Mouse (Mus musculus): ENCODE measurements at regions not wholly inside any gene's neighbourhood (a gene's known extent, or its start where the extent isn't known, plus 50 kb on each side); places are given as distances from the start of the nearest gene placed in this dataset.

DNA sequence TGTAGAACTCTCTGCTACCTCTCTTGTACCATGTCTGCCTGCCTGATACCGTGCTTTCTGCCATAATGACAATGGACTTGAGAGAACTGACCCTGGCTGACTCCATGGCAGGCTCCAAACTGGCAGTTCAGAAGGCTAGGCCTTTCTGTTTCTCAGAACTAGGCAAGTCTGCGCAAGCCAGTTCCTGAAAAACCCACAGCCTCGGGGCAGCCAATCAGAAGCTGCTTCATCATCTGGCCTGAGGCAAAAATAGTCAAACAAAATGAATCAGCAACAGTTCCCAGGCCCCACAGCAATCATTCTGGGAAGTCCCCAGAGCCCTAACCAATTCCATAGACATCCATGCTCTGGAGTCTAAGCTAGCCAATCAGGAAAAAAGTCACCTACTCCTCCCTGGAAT, 284.5 kb downstream of the Olfr1505 start:
- DNase-seq = no peak

DNA sequence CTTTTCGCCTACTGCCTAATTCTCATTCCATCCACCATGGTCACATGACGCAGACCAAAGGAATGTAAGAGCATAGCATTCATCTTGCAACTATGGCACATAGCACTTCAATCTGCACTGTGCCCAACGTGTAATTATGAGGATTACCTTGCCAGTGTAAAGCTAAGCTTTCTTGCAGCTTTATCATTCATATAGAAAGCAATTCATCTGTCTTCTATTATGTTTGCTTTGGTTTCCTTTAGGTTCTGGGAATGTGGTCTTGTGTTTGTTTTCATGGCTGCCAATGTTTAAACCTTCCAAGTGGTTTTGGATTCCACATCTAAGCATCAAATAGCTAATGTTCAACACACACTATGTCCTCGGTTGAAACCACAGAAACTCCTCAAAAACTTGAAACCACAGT, 307.2 kb downstream of the Olfr1505 start:
- DNase-seq = no peak

GRCm38 (mm10) chr19:14225061-14225696, 311.8 kb downstream of the Olfr1505 start:
- no peak for DNase-seq

DNA sequence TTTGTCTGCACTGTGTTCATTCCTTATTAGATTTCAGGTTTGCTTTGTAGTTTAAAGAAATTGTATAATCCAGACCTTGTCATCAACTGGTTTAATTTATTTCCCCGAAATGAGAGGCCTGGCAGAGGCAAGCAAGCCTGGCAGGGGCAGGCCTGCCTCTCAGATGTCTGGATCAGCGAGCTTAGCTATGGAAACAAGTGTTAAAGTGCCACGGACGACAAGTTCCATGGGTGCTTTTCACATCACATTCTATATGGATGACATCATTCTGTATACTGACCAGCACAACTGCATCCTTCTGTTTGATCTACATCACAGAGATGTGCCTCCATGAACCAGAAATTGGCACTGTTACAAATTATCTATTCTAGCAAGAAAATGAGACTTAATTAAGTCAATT, 312.5 kb downstream of the Olfr1505 start:
- DNase-seq = no peak

GRCm38 (mm10) chr19:14226521-14226920, 313.2 kb downstream of the Olfr1505 start:
- no peak for DNase-seq

DNA sequence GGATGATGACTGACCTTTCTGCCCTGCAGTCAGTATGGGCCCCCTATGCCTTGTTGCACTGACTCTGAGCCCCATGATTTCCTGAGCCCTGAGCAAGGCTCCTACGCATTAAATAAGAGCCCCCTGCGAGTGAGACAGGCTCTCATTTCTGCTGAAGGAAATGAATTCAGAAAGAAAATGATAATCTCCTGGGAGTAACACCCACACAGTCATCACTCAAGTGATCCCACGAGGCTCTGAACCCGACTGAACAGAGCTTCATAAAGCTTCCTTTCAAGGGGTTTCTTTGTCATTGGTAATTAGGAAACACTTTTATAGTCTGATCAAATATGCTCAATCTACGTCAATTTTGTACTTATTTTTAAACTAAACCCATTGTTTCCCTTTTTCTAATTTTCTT, 330.2 kb downstream of the Olfr1505 start:
- DNase-seq = no peak

GRCm38 (mm10) chr19:14246973-14247614, 333.8 kb downstream of the Olfr1505 start:
- no peak for DNase-seq

GRCm38 (mm10) chr19:14247979-14248378, 334.6 kb downstream of the Olfr1505 start:
- peak; percentile 40 for DNase-seq

DNA sequence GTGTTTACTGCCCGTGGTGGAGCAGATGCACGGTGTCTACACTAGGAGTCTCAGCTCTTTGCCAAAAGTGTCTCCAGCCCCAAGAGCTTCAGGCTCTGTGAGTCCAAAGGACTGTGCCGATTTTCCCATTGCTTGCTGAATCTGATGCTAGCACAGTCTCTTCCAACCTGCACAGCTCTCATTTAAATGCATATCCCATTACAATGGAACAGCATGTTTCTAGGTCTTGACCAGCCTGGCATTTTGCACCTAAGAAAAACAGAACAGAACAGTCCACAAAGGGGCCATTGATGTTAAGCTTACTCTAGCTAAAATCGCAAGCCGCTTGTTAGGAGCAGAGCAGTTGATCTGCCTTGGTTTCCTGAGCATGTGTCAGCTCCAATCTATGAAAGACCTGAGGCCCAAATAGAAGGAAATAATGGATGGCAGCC, 339.2 kb downstream of the Tle4 start:
- no peak for DNase-seq

DNA sequence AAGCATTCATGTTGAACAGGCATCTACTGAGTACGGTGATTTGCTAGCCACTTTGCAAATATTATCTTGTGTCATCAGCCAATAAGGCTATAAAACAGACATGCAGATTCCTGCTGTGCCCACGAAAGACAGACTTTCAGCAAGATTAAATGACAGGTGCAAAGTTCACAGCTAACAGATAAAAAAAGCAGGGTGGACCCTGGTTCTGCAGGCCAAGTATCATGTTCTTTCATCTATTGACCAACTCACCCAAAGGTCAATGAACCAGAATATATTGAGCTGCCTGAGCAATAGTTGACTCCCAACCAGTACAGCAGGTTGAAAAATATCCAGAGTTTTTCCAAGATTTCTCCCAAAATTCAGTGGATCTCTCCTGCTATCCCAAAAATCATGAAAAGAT, 338.6 kb downstream of the Tle4 start:
- peak; percentile 8 for DNase-seq

DNA sequence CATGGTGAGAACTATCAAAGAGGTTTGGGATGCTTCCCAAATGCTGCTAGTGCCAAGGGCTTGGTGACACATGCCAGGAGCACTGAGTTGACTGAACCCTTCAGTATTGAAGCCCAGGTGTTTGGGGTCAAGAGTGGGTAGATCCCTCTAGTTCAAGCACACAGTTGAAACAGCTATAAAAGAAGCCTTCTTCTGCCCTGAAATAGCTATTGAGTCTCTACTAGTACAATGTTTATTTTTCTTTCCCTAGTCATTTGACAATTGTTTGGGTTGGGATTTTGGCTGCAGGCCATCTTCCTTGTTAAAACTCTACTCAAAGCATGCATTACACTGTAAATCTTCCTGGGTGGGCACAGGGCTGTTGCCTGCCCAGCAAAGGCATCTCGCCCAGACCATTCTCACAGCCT, 308.5 kb downstream of the Tle4 start:
- DNase-seq = no peak

DNA sequence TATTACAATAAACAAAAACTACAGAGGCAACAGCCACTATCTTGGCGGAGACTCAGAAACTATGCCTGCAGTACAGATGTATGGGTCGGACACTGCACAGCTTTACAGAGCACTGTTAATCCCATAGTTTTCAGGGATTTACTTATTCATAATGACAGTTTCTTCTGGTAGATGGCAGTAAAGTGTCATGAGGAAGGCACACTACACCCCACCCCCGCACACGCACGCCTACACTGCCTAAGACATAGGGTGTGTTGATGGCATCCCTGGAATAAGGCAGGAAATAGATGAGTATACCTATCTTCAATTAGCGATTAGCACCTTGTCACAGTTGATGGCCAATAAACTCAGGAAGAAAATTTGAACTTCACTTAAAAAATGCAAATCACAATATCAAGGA, 306.9 kb downstream of the Tle4 start:
- no peak for DNase-seq

- DNase-seq = no peak
Measured at GRCm38 (mm10) chr19:14293172-14293571, 304.7 kb downstream of the Tle4 start.

DNA sequence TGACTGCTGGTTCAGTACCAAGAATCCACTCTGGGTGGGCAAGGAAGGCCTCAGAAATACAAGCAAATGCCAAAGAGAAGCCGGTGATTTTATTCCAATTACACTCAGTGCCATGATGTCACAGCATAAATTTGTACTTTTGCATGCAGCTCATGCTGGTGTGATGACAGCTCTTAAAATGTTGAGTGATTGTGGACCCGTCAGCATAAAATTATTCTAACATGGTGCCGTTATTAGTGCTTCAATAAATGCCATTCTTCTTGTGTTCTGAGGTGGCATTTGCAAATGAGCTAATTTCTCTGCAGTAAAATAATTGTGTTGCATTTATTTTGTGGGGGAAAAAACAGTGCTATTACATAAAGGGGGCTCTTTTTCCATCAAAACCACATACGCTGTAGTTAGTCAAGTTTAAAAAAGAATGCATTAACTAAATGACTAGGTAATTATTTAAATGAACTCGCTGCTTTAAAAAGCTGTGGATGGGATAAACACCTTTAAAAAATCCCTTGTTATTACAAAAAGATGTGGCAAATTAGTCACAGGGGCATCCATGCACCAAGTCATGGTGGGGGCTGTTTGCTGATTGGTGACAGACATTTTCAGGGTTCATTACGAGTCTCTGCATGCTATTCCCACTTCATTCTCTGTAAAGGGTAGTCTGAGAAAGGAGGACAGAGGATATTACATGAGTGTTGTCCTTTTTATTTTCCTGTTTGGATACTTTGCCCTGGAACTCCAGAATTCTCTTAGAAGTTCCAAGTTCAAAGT, 296.5 kb downstream of the Tle4 start:
- no peak for DNase-seq

GRCm38 (mm10) chr19:14314301-14314700, 283.6 kb downstream of the Tle4 start:
- DNase-seq = no peak

- no peak for DNase-seq
Measured at GRCm38 (mm10) chr19:14319677-14320191, 278.1 kb downstream of the Tle4 start.

DNA sequence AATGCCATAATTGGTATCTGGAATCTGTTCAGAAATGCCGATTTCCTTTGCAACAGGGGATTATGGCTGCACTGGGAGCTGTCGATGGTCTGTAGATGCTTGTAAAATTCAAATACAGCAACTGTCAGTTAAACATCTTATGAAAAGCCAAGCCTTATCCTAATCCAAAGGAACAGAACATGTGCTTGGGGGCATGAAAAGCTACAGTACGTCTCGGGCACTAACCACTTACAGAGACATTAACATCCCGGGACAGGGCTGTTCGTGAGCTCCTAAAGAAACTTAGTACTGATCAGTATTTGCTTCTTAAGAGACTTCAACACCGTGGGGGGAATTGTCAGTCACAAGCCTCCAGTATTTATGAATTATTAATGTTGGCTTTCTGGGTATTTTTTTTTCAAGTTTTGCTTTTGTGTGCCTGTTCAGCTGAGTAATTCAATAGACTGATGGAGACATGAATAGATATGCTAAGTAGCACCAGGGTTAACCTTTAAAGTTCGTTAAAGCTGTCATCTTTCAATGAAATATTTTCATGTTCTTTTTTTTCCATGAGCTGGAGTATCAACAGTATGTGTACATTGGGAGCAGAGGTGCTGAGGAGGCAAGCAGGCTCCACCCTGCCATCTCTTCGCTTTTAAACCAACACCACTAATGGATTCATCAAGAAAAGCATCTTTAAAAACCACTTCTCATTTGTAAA, 272.3 kb downstream of the Tle4 start:
- no peak for DNase-seq

DNA sequence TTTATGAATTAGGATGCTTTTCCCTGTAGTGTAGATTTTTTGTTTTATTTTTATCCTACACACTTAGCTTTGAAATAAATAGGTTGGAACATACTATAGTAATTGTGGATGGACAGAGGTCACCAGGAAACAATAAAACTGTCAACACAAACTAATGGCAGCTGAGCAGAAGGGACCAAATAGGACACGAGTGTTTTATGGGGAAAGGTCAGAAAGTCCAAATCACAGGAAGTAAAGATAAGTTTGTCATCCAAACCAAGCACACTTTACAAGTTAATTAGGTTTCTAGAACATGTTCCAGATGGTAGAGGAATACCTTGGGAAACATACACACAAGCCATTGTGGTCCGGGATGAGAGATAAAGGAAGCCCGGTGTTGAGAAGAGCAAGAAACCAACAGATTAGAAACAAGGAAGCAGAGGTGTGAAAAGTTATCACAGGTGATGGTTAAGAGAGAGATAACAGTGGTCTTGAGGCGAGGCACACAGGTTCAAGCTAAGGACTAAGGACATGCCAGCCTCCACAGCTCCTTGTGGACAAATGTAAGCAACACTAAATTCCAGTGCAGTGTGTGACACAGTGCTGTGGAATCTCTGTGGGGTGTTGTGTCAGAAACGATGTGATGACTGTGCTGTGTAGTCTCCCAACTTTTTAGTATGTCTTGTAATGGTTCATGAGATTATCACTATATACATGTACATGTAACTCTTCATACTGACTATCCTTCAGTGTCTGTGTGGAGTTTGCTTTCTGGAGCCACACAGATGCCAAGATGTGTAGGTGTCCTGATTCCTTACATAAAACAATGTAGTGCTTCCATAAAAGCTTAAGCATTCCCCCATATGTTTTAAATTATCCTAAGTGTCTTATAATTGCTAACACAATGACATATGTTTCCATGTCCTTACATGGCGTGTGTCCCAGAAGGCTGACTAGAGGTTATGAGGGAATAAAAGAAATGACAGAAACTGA, 264.5 kb downstream of the Tle4 start:
- no peak for DNase-seq

GRCm38 (mm10) chr19:14337025-14337424, 260.8 kb downstream of the Tle4 start:
- no peak for DNase-seq

- no peak for DNase-seq
Measured at GRCm38 (mm10) chr19:14340759-14341158, 257.1 kb downstream of the Tle4 start.

- DNase-seq = no peak
Measured at GRCm38 (mm10) chr19:14343890-14344289, 254.0 kb downstream of the Tle4 start.

GRCm38 (mm10) chr19:14344467-14344866, 253.4 kb downstream of the Tle4 start:
- DNase-seq = no peak
